Mouse (Mus musculus) layer of hippocampus, adult 11-12 months (tissue): ENCODE measurements around the gene Maip1.

Experiments used
- DNase-seq: peaks from one replicate; pipeline ENCODE4 v3.0.0; 2022; ENCODE audit warnings: low spot score

Gene Maip1

GRCm38 (mm10) chr1:57406187-57407151 lies at the start of gene Maip1, which contains the start of gene Tyw5:
Gene Maip1 (plus strand): TSS chr1:57406328.
Gene Tyw5 (minus strand): TSS chr1:57407101.
- peak; percentile 78 for DNase-seq

GRCm38 (mm10) chr1:57358546-57358945 lies 47.6 kb upstream of the Maip1 start:
- DNase-seq: no peak

GRCm38 (mm10) chr1:57367446-57367845 lies 38.7 kb upstream of the Maip1 start:
- DNase-seq: no peak

- no peak for DNase-seq
Observed at GRCm38 (mm10) chr1:57369111-57369510, 37.0 kb upstream of the Maip1 start.

GRCm38 (mm10) chr1:57370451-57370850 lies 35.7 kb upstream of the Maip1 start:
- DNase-seq: no peak

GRCm38 (mm10) chr1:57375276-57375675 lies 30.9 kb upstream of the Maip1 start:
- no peak for DNase-seq

- no peak for DNase-seq
Observed at GRCm38 (mm10) chr1:57376806-57377205, 29.3 kb upstream of the Maip1 start.

GRCm38 (mm10) chr1:57377376-57378341 lies 28.5 kb upstream of the Maip1 start, which contains the start of gene 1700066M21Rik:
Gene 1700066M21Rik (plus strand): TSS chr1:57377620.
- peak; percentile 94 for DNase-seq

GRCm38 (mm10) chr1:57386519-57386918 lies 19.6 kb upstream of the Maip1 start:
- DNase-seq: no peak

- peak; percentile 87 for DNase-seq
Observed at GRCm38 (mm10) chr1:57387876-57388275, 18.3 kb upstream of the Maip1 start.

GRCm38 (mm10) chr1:57388402-57389155 lies 17.5 kb upstream of the Maip1 start:
- no peak for DNase-seq

GRCm38 (mm10) chr1:57390993-57391790 lies 14.9 kb upstream of the Maip1 start:
- DNase-seq: no peak

GRCm38 (mm10) chr1:57392417-57392816 lies 13.7 kb upstream of the Maip1 start:
- no peak for DNase-seq

GRCm38 (mm10) chr1:57394051-57394450 lies 12.1 kb upstream of the Maip1 start:
- DNase-seq: peak; percentile 53

GRCm38 (mm10) chr1:57400321-57400720 lies 5.8 kb upstream of the Maip1 start:
- DNase-seq: no peak

GRCm38 (mm10) chr1:57400877-57401276 lies 5.3 kb upstream of the Maip1 start:
- DNase-seq: no peak

GRCm38 (mm10) chr1:57402116-57402515 lies 4.0 kb upstream of the Maip1 start:
- DNase-seq: no peak

- DNase-seq: no peak
Observed at GRCm38 (mm10) chr1:57408994-57409393, 2.9 kb downstream of the Maip1 start.

GRCm38 (mm10) chr1:57413397-57413796 lies 7.3 kb downstream of the Maip1 start:
- DNase-seq: no peak

- DNase-seq: no peak
Observed at GRCm38 (mm10) chr1:57423696-57424095, 17.6 kb downstream of the Maip1 start.
